Mouse (Mus musculus) macrophage (primary cell): ENCODE measurements around the gene Fam234b. TPM values are rescaled to one million over a fixed set of nuclear protein-coding genes. Genes with fewer than 3 reads are reported as not detected.

Experiments
- H3K27ac ChIP-seq: fragments of 350-480 bp; formaldehyde crosslinking; 2 replicates; pipeline ENCODE4 v1.9.0; 2021
- H3K36me3 ChIP-seq: fragments of 350-480 bp; formaldehyde crosslinking; 2 replicates; pipeline ENCODE4 v1.9.0; 2021; ENCODE audit errors: inconsistent target
- H3K4me3 ChIP-seq: fragments of 350-480 bp; formaldehyde crosslinking; 2 replicates; pipeline ENCODE4 v1.9.0; 2021; ENCODE audit errors: inconsistent target
- H3K79me2 ChIP-seq: fragments of 350-480 bp; formaldehyde crosslinking; 2 replicates; pipeline ENCODE4 v1.9.0; 2021; ENCODE audit errors: inconsistent target
- WGBS: methylation state at CpG from one replicate; pipeline ENCODE4 v1.1.7; 2026; ENCODE audit warnings: inconsistent platforms; ENCODE audit not compliant: missing documents; 5-methylcytosine and 5-hydroxymethylcytosine counted together
- polyA plus RNA-seq: library from polyadenylated mRNA; stranded (reverse); fragments of 250-400 nt; gene quantifications from 3 replicates; pipeline ENCODE4 v1.2.4, GENCODE M21; 2018; ENCODE audit warnings: inconsistent platforms

The Fam234b gene
- polyA plus RNA-seq, 1 experiment from 2014 or later: 4.6 TPM

GRCm38 (mm10) chr6:135166712-135167111 is 31.1 kb upstream of the Fam234b start:
- H3K27ac ChIP-seq: no peak overlapping the region
- no peak overlapping the region for H3K4me3 ChIP-seq
- 86% methylated on average over 5 of the region's 5 CpGs for WGBS
- H3K36me3 ChIP-seq: no peaks in the 10 kb centered on the region
- no peaks in the 10 kb centered on the region; the same call in 1 of the 2 replicates for H3K79me2 ChIP-seq

GRCm38 (mm10) chr6:135167380-135168311 is 30.1 kb upstream of the Fam234b start:
- no peaks in the 10 kb centered on the region; the same call in 1 of the 2 replicates for H3K79me2 ChIP-seq
- peak overlapping the region; percentile 45 for H3K4me3 ChIP-seq
- H3K36me3 ChIP-seq: no peaks in the 10 kb centered on the region
- H3K27ac ChIP-seq: peak overlapping the region; percentile 21; the same call in 1 of the 2 replicates
- WGBS: 12% methylated on average over 46 of the region's 46 CpGs

GRCm38 (mm10) chr6:135168471-135168870 is 29.3 kb upstream of the Fam234b start:
- WGBS: 89% methylated on average over 6 of the region's 6 CpGs
- Histone ChIP-seq H3K79me2 (no peaks in the 10 kb centered on the region; the same call in 1 of the 2 replicates), H3K36me3 (no peaks in the 10 kb centered on the region), H3K27ac (no peak overlapping the region), H3K4me3 (peak overlapping the region; percentile 45)

- H3K36me3 ChIP-seq: no peaks in the 10 kb centered on the region
- H3K79me2 ChIP-seq: no peaks in the 10 kb centered on the region; the same call in 1 of the 2 replicates
- no peak overlapping the region for H3K27ac ChIP-seq
- no peak overlapping the region for H3K4me3 ChIP-seq
- WGBS: 60% methylated on average over 3 of the region's 3 CpGs
Measured at GRCm38 (mm10) chr6:135169246-135169645, 28.5 kb upstream of the Fam234b start.

GRCm38 (mm10) chr6:135171736-135172135 is 26.0 kb upstream of the Fam234b start:
- Histone ChIP-seq H3K36me3 (no peaks in the 10 kb centered on the region), H3K4me3 (no peak overlapping the region), H3K79me2 (no peaks in the 10 kb centered on the region), H3K27ac (no peak overlapping the region)
- WGBS: 97% methylated on average over 13 of the region's 14 CpGs

GRCm38 (mm10) chr6:135175014-135175413 is 22.8 kb upstream of the Fam234b start:
- 88% methylated on average over 1 of the region's 1 CpGs for WGBS
- Histone ChIP-seq H3K4me3 (no peak overlapping the region), H3K79me2 (no peaks in the 10 kb centered on the region), H3K36me3 (no peaks in the 10 kb centered on the region), H3K27ac (no peak overlapping the region)

- H3K27ac ChIP-seq: no peak overlapping the region
- H3K36me3 ChIP-seq: no peaks in the 10 kb centered on the region
- H3K79me2 ChIP-seq: no peaks in the 10 kb centered on the region
- H3K4me3 ChIP-seq: no peak overlapping the region
Measured at GRCm38 (mm10) chr6:135177271-135177670, 20.5 kb upstream of the Fam234b start.

GRCm38 (mm10) chr6:135178599-135178998 is 19.2 kb upstream of the Fam234b start:
- no peaks in the 10 kb centered on the region for H3K79me2 ChIP-seq
- WGBS: 54% methylated on average over 3 of the region's 3 CpGs
- H3K4me3 ChIP-seq: no peak overlapping the region
- H3K36me3 ChIP-seq: no peaks in the 10 kb centered on the region
- H3K27ac ChIP-seq: no peak overlapping the region

- Histone ChIP-seq H3K36me3 (no peaks in the 10 kb centered on the region), H3K4me3 (no peak overlapping the region), H3K27ac (no peak overlapping the region), H3K79me2 (no peaks in the 10 kb centered on the region)
- 57% methylated on average over 5 of the region's 5 CpGs for WGBS
Measured at GRCm38 (mm10) chr6:135182925-135183324, 14.9 kb upstream of the Fam234b start.

- no peaks in the 10 kb centered on the region for H3K36me3 ChIP-seq
- 15% methylated on average over 8 of the region's 8 CpGs for WGBS
- H3K4me3 ChIP-seq: no peak overlapping the region
- H3K27ac ChIP-seq: no peak overlapping the region; the same call in 1 of the 2 replicates
- H3K79me2 ChIP-seq: no peaks in the 10 kb centered on the region
Measured at GRCm38 (mm10) chr6:135183961-135184360, 13.8 kb upstream of the Fam234b start.

- no peaks in the 10 kb centered on the region for H3K79me2 ChIP-seq
- no peak overlapping the region for H3K27ac ChIP-seq
- 88% methylated on average over 10 of the region's 10 CpGs for WGBS
- no peaks in the 10 kb centered on the region for H3K36me3 ChIP-seq
- no peak overlapping the region for H3K4me3 ChIP-seq
Measured at GRCm38 (mm10) chr6:135187076-135187917, 10.5 kb upstream of the Fam234b start.

- no peaks in the 10 kb centered on the region for H3K79me2 ChIP-seq
- 16% methylated on average over 4 of the region's 4 CpGs for WGBS
- no peaks in the 10 kb centered on the region for H3K36me3 ChIP-seq
- peak overlapping the region; percentile 17 for H3K27ac ChIP-seq
- no peak overlapping the region for H3K4me3 ChIP-seq
Measured at GRCm38 (mm10) chr6:135188629-135189028, 9.1 kb upstream of the Fam234b start.

GRCm38 (mm10) chr6:135190122-135190521 is 7.7 kb upstream of the Fam234b start:
- no peak overlapping the region for H3K4me3 ChIP-seq
- H3K36me3 ChIP-seq: no peaks in the 10 kb centered on the region
- WGBS: 87% methylated on average over 6 of the region's 6 CpGs
- H3K27ac ChIP-seq: no peak overlapping the region
- no peaks in the 10 kb centered on the region for H3K79me2 ChIP-seq

- H3K27ac ChIP-seq: no peak overlapping the region
- no peaks in the 10 kb centered on the region for H3K36me3 ChIP-seq
- WGBS: 81% methylated on average over 1 of the region's 1 CpGs
Measured at GRCm38 (mm10) chr6:135191906-135192305, 5.9 kb upstream of the Fam234b start.

GRCm38 (mm10) chr6:135192993-135193392 is 4.8 kb upstream of the Fam234b start:
- Histone ChIP-seq H3K36me3 (no peaks in the 10 kb centered on the region), H3K27ac (no peak overlapping the region), H3K79me2 (no peaks in the 10 kb centered on the region), H3K4me3 (no peak overlapping the region)
- 88% methylated on average over 5 of the region's 8 CpGs for WGBS

More at GRCm38 (mm10) chr6:135191906-135192305, 5.9 kb upstream of the Fam234b start:
- Histone ChIP-seq H3K4me3 (no peak overlapping the region), H3K79me2 (no peaks in the 10 kb centered on the region)
